ENCODE assay signal across 26 mouse cellular contexts in genomic region chr4:87750856-87751514, GRCm38 (mm10).
A peak's percentile ranks its signal among the peaks of the same experiment; 100 is the strongest.
DNase-seq lines count a peak whose midpoint lies in the region; ATAC-seq and TF ChIP-seq lines count a peak whose summit lies in the region.
"Had no signal": no experiment of that assay in that cellular context is flagged by ENCODE, and none has a peak within 500 bp of the region (broad histone marks: within the 10 kb centered on the region; RNA-seq: fewer than 3 reads in every experiment).

No protein-coding gene starts in this region.

- TF ChIP-seq POLR2A in limb, embryonic 14.5 days (IDR thresholded peaks at IDR 0.05; ENCODE audit: borderline replicate concordance, extremely low read depth, insufficient read depth, insufficient read length), result no peak

- TF ChIP-seq EP300 in liver, postnatal 0 days (IDR thresholded peaks at IDR 0.05; ENCODE audit: low read depth), result peak; percentile 90

- DNase-seq in limb, embryonic 14.5 days (ENCODE audit: low spot score), result peak; percentile 27
- DNase-seq in limb, embryonic 10.5 days (ENCODE audit: low spot score), result no peak
- peak; percentile 34 for DNase-seq in brain, adult 2 months (ENCODE audit: low read depth, low spot score)
- no peak for DNase-seq in liver, postnatal 0 days
- no peak for DNase-seq in lung, postnatal 4 days
- no peak for DNase-seq in adrenal gland, postnatal 25 days
- DNase-seq in adrenal gland, adult 18-20 months (ENCODE audit: low spot score in 2 of 2), result no peak
- DNase-seq: adrenal gland, adult 8-10 months; cerebellum, adult 8-10 months; gastrocnemius, postnatal 10 days; heart, adult 18-20 months; heart, postnatal 36 days; kidney, adult 8-10 months; kidney, postnatal 14 days; lung, adult 2 months; lung, postnatal 36 days; right cerebral cortex, postnatal 14 days; thymus, adult 2 months had no signal

- no peak overlapping the region for H3K9ac ChIP-seq in limb, embryonic 14.5 days (ENCODE audit: low read depth, low read length, severe bottlenecking)
- no peak overlapping the region for H3K9ac ChIP-seq in liver, postnatal 0 days (replicated peaks)
- H3K9ac ChIP-seq: embryonic facial prominence, embryonic 15.5 days; forebrain, embryonic 12.5 days; hindbrain, embryonic 14.5 days; midbrain, embryonic 12.5 days; neural tube, embryonic 12.5 days; stomach, embryonic 15.5 days had no signal

- no peak for ATAC-seq in limb, embryonic 14.5 days (ENCODE audit: low FRiP score, low read depth)
- ATAC-seq in erythroblast, adult 5-6 weeks (replicated peaks; ENCODE audit: low FRiP score, poor library complexity, severe bottlenecking), result peak; percentile 68
- peak; percentile 66 for ATAC-seq in liver, postnatal 0 days

- H3K4me2 ChIP-seq in limb, embryonic 14.5 days (replicated peaks; ENCODE audit: low read depth, low read length, severe bottlenecking), result no peak overlapping the region
- H3K4me2 ChIP-seq in liver, postnatal 0 days (ENCODE audit: low read depth, low read length), result peak overlapping the region; percentile 33; the same call in 1 of the 2 replicates
- H3K4me2 ChIP-seq: embryonic facial prominence, embryonic 15.5 days; forebrain, embryonic 12.5 days; hindbrain, embryonic 14.5 days; midbrain, embryonic 12.5 days; neural tube, embryonic 12.5 days; stomach, embryonic 15.5 days had no signal

- no peak for TF ChIP-seq CTCF in liver, postnatal 0 days (IDR thresholded peaks at IDR 0.05; ENCODE audit: low read depth)

- no peaks in the 10 kb centered on the region for H3K36me3 ChIP-seq in limb, embryonic 14.5 days (ENCODE audit: control insufficient read depth, insufficient read depth, low read length)
- H3K36me3 ChIP-seq in limb, embryonic 10.5 days, result no peaks in the 10 kb centered on the region
- H3K36me3 ChIP-seq in liver, postnatal 0 days (replicated peaks; ENCODE audit: insufficient read depth, low read length), result no peaks in the 10 kb centered on the region
- H3K36me3 ChIP-seq: embryonic facial prominence, embryonic 15.5 days; forebrain, embryonic 12.5 days; midbrain, embryonic 12.5 days; neural tube, embryonic 12.5 days; stomach, embryonic 15.5 days had no signal

- H3K4me1 ChIP-seq in limb, embryonic 14.5 days (ENCODE audit: control insufficient read depth, insufficient read depth, low read length), result peaks cover 7% of the 10 kb centered on the region; the same call in 1 of the 2 replicates
- peaks cover 4% of the 10 kb centered on the region; the same call in 1 of the 2 replicates for H3K4me1 ChIP-seq in limb, embryonic 10.5 days
- peaks cover 4% of the 10 kb centered on the region; the same call in 1 of the 2 replicates for H3K4me1 ChIP-seq in liver, postnatal 0 days (ENCODE audit: insufficient read depth)
- H3K4me1 ChIP-seq: stomach, embryonic 15.5 days had no signal

- 0 out of 2 replicates have a peak overlapping the region, but pooled peaks have one; percentile 2 for H3K27ac ChIP-seq in limb, embryonic 14.5 days (replicated peaks; ENCODE audit: low read depth, low read length)
- H3K27ac ChIP-seq in limb, embryonic 10.5 days, result no peak overlapping the region
- no peak overlapping the region for H3K27ac ChIP-seq in liver, postnatal 0 days (ENCODE audit: low read depth)
- H3K27ac ChIP-seq: embryonic facial prominence, embryonic 15.5 days; forebrain, embryonic 12.5 days; hindbrain, embryonic 14.5 days; layer of hippocampus, adult 2 months; midbrain, embryonic 12.5 days; neural tube, embryonic 12.5 days; stomach, embryonic 15.5 days had no signal

- no peaks in the 10 kb centered on the region for H3K27me3 ChIP-seq in limb, embryonic 14.5 days (ENCODE audit: control insufficient read depth, insufficient read depth, low read length)
- no peaks in the 10 kb centered on the region for H3K27me3 ChIP-seq in limb, embryonic 10.5 days (ENCODE audit: low read depth, poor library complexity, severe bottlenecking)
- no peaks in the 10 kb centered on the region for H3K27me3 ChIP-seq in liver, postnatal 0 days (ENCODE audit: insufficient read depth, low read length)
- H3K27me3 ChIP-seq: embryonic facial prominence, embryonic 15.5 days; midbrain, embryonic 12.5 days; neural tube, embryonic 12.5 days; stomach, embryonic 15.5 days had no signal

- no peaks in the 10 kb centered on the region for H3K9me3 ChIP-seq in limb, embryonic 14.5 days (ENCODE audit: control insufficient read depth, low read length)
- H3K9me3 ChIP-seq in limb, embryonic 10.5 days (replicated peaks), result no peaks in the 10 kb centered on the region
- H3K9me3 ChIP-seq in liver, postnatal 0 days (ENCODE audit: low read length), result no peaks in the 10 kb centered on the region
- H3K9me3 ChIP-seq: embryonic facial prominence, embryonic 15.5 days; forebrain, embryonic 12.5 days; midbrain, embryonic 12.5 days; neural tube, embryonic 12.5 days; stomach, embryonic 15.5 days had no signal

- H3K4me3 ChIP-seq in limb, embryonic 14.5 days (replicated peaks; ENCODE audit: low read length), result no peak overlapping the region
- no peak overlapping the region for H3K4me3 ChIP-seq in limb, embryonic 10.5 days
- no peak overlapping the region for H3K4me3 ChIP-seq in liver, postnatal 0 days (ENCODE audit: low read depth, low read length)
- H3K4me3 ChIP-seq: embryonic facial prominence, embryonic 15.5 days; forebrain, embryonic 12.5 days; layer of hippocampus, adult 2 months; midbrain, embryonic 12.5 days; neural tube, embryonic 12.5 days; stomach, embryonic 15.5 days had no signal

- WGBS in limb, embryonic 14.5 days, result 83% methylated on average over 5 of the region's 5 CpGs
- 91% methylated on average over 5 of the region's 5 CpGs for WGBS in limb, embryonic 10.5 days
- 62% methylated on average over 5 of the region's 5 CpGs for WGBS in liver, postnatal 0 days (ENCODE audit: insufficient replicate concordance)

Comparison
In these comparisons a context has a peak if more than half of its experiments do, and no peak if none do; other contexts are left out.
1. DNase-seq: peak in limb, embryonic 14.5 days (single experiment) and brain, adult 2 months (single experiment); none in limb, embryonic 10.5 days (single experiment), liver, postnatal 0 days (single experiment), lung, postnatal 4 days (0 of 2), adrenal gland, postnatal 25 days (single experiment) and adrenal gland, adult 18-20 months (0 of 2).